22 mouse cellular contexts compared by ENCODE assay signal in the genomic region with DNA sequence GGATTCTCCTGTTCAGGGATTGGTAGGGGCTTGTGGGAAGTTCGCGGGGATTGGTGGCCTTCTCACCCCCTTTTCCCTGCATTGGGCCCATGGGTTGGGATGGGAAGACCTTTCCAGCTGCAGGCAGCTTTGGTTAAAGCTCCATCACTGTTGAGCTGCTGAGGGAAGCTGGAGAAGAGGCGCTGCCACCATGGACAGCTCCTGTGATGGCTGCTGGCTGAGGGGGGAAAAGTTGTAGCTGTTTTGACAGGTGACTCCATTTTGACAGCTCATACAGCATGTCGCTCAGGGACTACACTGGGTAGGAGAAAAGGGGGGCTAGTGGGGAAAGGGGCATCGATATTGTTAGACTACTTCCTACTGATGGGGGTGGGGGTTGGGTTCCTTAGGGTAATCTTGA. TPM values are rescaled to one million over a fixed set of nuclear protein-coding genes. Genes with fewer than 3 reads are reported as not detected.
DNase-seq lines count a peak whose midpoint lies in the region; ATAC-seq lines count a peak whose summit lies in the region.
"Had no signal": no experiment of that assay in that cellular context is flagged by ENCODE, and none has a peak within 500 bp of the region (broad histone marks: within the 10 kb centered on the region; RNA-seq: fewer than 3 reads in every experiment).

No protein-coding gene starts in this region.

- H3K9me3 ChIP-seq in kidney, embryonic 15.5 days (replicated peaks): no peaks in the 10 kb centered on the region
- H3K9me3 ChIP-seq: forebrain, embryonic 15.5 days; hindbrain, embryonic 15.5 days; limb, embryonic 13.5 days; midbrain, embryonic 12.5 days had no signal

- H3K4me2 ChIP-seq in kidney, embryonic 15.5 days: no peak overlapping the region
- H3K4me2 ChIP-seq: forebrain, embryonic 15.5 days; hindbrain, embryonic 15.5 days; limb, embryonic 13.5 days; midbrain, embryonic 12.5 days had no signal

- 39% methylated on average over 5 of the region's 5 CpGs for WGBS in kidney, embryonic 15.5 days

- no peaks in the 10 kb centered on the region for H3K4me1 ChIP-seq in kidney, embryonic 15.5 days
- H3K4me1 ChIP-seq: forebrain, embryonic 15.5 days; hindbrain, embryonic 15.5 days; limb, embryonic 13.5 days; midbrain, embryonic 12.5 days had no signal

- no peak overlapping the region for H3K4me3 ChIP-seq in kidney, embryonic 15.5 days (replicated peaks)
- H3K4me3 ChIP-seq: forebrain, embryonic 15.5 days; hindbrain, embryonic 15.5 days; limb, embryonic 13.5 days; midbrain, embryonic 12.5 days had no signal

- DNase-seq in kidney, postnatal 10 days: peak; percentile 45
- DNase-seq in testis, postnatal 10 days (ENCODE audit: low spot score): peak; percentile 53
- no peak for DNase-seq in testis, postnatal 14 days (ENCODE audit: low spot score)
- DNase-seq in embryo, embryonic 9.5 days (ENCODE audit: extremely low spot score): peak; percentile 17
- DNase-seq in cerebellum, adult 9-10 months: no peak
- DNase-seq in cerebellum, adult 8-10 months: no peak
- DNase-seq in spleen, postnatal 14 days (ENCODE audit: low spot score in 2 of 2): no peak
- DNase-seq: cerebellum, adult 9-11 months; gastrocnemius, postnatal 25 days; kidney, postnatal 25 days; layer of hippocampus, postnatal 36 days; lung, adult 18-20 months; right cerebral cortex, postnatal 25 days; thymus, postnatal 4 days had no signal

- H3K27me3 ChIP-seq in kidney, embryonic 15.5 days: no peaks in the 10 kb centered on the region
- H3K27me3 ChIP-seq: forebrain, embryonic 15.5 days; hindbrain, embryonic 15.5 days; limb, embryonic 13.5 days; midbrain, embryonic 12.5 days had no signal

- ATAC-seq in kidney, embryonic 15.5 days (replicated peaks; ENCODE audit: low FRiP score): no peak
- ATAC-seq: forebrain, embryonic 15.5 days had no signal

- no peak overlapping the region for H3K9ac ChIP-seq in kidney, embryonic 15.5 days
- H3K9ac ChIP-seq: forebrain, embryonic 15.5 days; hindbrain, embryonic 15.5 days; limb, embryonic 13.5 days; midbrain, embryonic 12.5 days had no signal

- H3K27ac ChIP-seq in kidney, embryonic 15.5 days: no peak overlapping the region
- H3K27ac ChIP-seq: forebrain, embryonic 15.5 days; hindbrain, embryonic 15.5 days; limb, embryonic 13.5 days; midbrain, embryonic 12.5 days had no signal

- no peaks in the 10 kb centered on the region for H3K36me3 ChIP-seq in kidney, embryonic 15.5 days
- H3K36me3 ChIP-seq: forebrain, embryonic 15.5 days; hindbrain, embryonic 15.5 days; limb, embryonic 13.5 days; midbrain, embryonic 12.5 days had no signal

RNA-seq across cellular contexts. Expression of gene Cyp19a1, which starts 3.0 kb away (rescaled TPM):
- not detected in 2 replicates for polyA plus RNA-seq in kidney, embryonic 15.5 days (2015; fragmentation: Nextera tagmentation; extraction: Ambion mirVana)
- polyA plus RNA-seq: heart, embryonic 14.5 days; limb, embryonic 13.5 days; midbrain, embryonic 12.5 days; neural tube, embryonic 11.5 days; stomach, embryonic 14.5 days had no signal

RNA-seq across cellular contexts. Expression of gene Gldn, which starts 15.4 kb away (rescaled TPM):
- polyA plus RNA-seq in kidney, embryonic 15.5 days (2015; fragmentation: Nextera tagmentation; extraction: Ambion mirVana): 4.2 and 4.4 TPM in 2 replicates
- polyA plus RNA-seq: heart, embryonic 14.5 days; stomach, embryonic 14.5 days had no signal

Comparison
In these comparisons a context has a peak if more than half of its experiments do, and no peak if none do; other contexts are left out.
1. DNase-seq: peak in kidney, postnatal 10 days (single experiment), testis, postnatal 10 days (single experiment) and embryo, embryonic 9.5 days (single experiment); none in testis, postnatal 14 days (single experiment), cerebellum, adult 9-10 months (single experiment), cerebellum, adult 8-10 months (single experiment) and spleen, postnatal 14 days (0 of 2).